Mouse (Mus musculus) midbrain, postnatal 0 days (tissue): ENCODE data around the gene Pde1c. TPM values are rescaled to one million over a fixed set of nuclear protein-coding genes. Genes with fewer than 3 reads are reported as not detected.

Experiments used
- ATAC-seq: fragments of 200-750 bp; cut with Nextera tagmentation; 2 replicates; pipeline ENCODE4 v1.8.0; 2017; ENCODE audit warnings: moderate number of reproducible peaks, mild to moderate bottlenecking, moderate TSS enrichment, moderate library complexity; ENCODE audit not compliant: low FRiP score
- DNase-seq: peaks from one replicate; pipeline ENCODE4 v3.0.0-alpha.2; 2015; ENCODE audit warnings: low spot score
- H3K27ac ChIP-seq: fragments of 300-500 bp; sonication (generic); 2 replicates; pipeline ENCODE4 v1.5.1; 2014; ENCODE audit warnings: low read depth, mild to moderate bottlenecking, low read length, mixed read lengths
- H3K27me3 ChIP-seq: fragments of 300-500 bp; sonication (generic); 2 replicates; pipeline ENCODE4 v1.6.1; 2014; ENCODE audit warnings: low read length, control low read depth, mixed read lengths; ENCODE audit not compliant: insufficient read depth
- H3K36me3 ChIP-seq: fragments of 300-500 bp; sonication (generic); 2 replicates; pipeline ENCODE4 v1.6.1; 2014; ENCODE audit warnings: low read length, control low read depth, mixed read lengths; ENCODE audit not compliant: insufficient read depth
- H3K4me1 ChIP-seq: fragments of 300-500 bp; sonication (generic); 2 replicates; pipeline ENCODE4 v1.6.1; 2014; ENCODE audit warnings: mild to moderate bottlenecking, control low read depth, antibody characterized with exemption, low read length, mixed read lengths; ENCODE audit not compliant: insufficient read depth
- H3K4me2 ChIP-seq: fragments of 300-500 bp; sonication (generic); 2 replicates; pipeline ENCODE4 v1.6.1; 2014; ENCODE audit warnings: low read depth, mild to moderate bottlenecking, low read length, mixed read lengths; ENCODE audit not compliant: poor library complexity, severe bottlenecking
- H3K4me3 ChIP-seq: fragments of 300-500 bp; sonication (generic); 2 replicates; pipeline ENCODE4 v1.5.1; 2014; ENCODE audit warnings: low read depth, mild to moderate bottlenecking, low read length, moderate library complexity
- H3K9ac ChIP-seq: fragments of 300-500 bp; sonication (generic); replicated peaks from 2 replicates; pipeline ENCODE4 v1.6.1; 2014; ENCODE audit warnings: mild to moderate bottlenecking, low read length, moderate library complexity, mixed read lengths; ENCODE audit not compliant: poor library complexity, severe bottlenecking
- H3K9me3 ChIP-seq: fragments of 300-500 bp; sonication (generic); 2 replicates; pipeline ENCODE4 v1.6.1; 2016; ENCODE audit warnings: low read length, control low read depth
- CTCF ChIP-seq: IDR thresholded peaks from 2 replicates; pipeline ENCODE4 v1.5.1; 2016; ENCODE audit warnings: antibody characterized with exemption, mild to moderate bottlenecking
- WGBS: fragments of 180-500 bp; shearing (Covaris S2); extraction: QIAGEN DNeasy Blood & Tissue Kit; methylation state at CpG from one replicate; pipeline ENCODE4 v1.1.7; 2014; 5-methylcytosine and 5-hydroxymethylcytosine counted together
- microRNA-seq: library from miRNA; unstranded; fragments of <30 nt; microRNA quantifications from one replicate; pipeline ENCODE4, GENCODE M21; 2016; ENCODE audit warnings: borderline number of aligned reads
- polyA plus RNA-seq: library from polyadenylated mRNA; unstranded; fragments of >200 nt; fragmentation: Nextera tagmentation; extraction: Ambion mirVana; gene quantifications from 2 replicates; pipeline ENCODE4 v1.2.1, GENCODE M21; 2015
- total RNA-seq: library from RNA; depleted of rRNA; stranded (reverse); fragments of >200 nt; gene quantifications from 2 replicates; pipeline ENCODE4 v1.2.3, GENCODE M21; 2014; rRNA removed

Gene Pde1c
- total and polyA plus RNA-seq, 2 experiments from 2014 or later, result 4.7 to 17.1 TPM

DNA sequence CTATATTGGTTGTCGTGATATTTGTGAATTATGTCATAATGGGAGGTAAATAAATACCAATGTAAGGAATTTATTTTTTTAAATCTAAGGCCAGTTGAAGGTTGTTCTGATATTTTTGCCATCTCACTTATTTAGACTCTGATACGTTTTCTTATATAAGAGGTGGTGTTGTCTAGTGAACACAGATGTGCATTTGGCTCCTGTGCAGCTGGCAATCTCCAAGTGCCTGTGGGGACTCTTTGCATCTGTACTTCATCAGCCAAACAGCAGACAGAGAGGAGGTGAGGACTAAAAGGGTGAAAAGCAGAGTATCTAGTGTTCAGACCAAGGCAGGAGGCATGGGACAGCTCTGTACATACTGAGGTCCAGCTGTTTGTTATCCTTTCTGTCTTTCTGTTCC is 536.7 kb downstream of the Pde1c start:
- H3K27me3 ChIP-seq, result no peaks in the 10 kb centered on the region
- no peaks in the 10 kb centered on the region for H3K36me3 ChIP-seq
- no peak overlapping the region for H3K4me2 ChIP-seq
- no peak overlapping the region for H3K4me3 ChIP-seq
- ATAC-seq, result no peak
- no peak overlapping the region for H3K9ac ChIP-seq
- no peaks in the 10 kb centered on the region for H3K4me1 ChIP-seq
- WGBS, result 80% methylated on average over 2 of the region's 2 CpGs
- no peak for DNase-seq
- H3K27ac ChIP-seq, result no peak overlapping the region
- TF ChIP-seq CTCF, result no peak
- H3K9me3 ChIP-seq, result no peaks in the 10 kb centered on the region

- Histone ChIP-seq H3K9ac (no peak overlapping the region), H3K9me3 (no peaks in the 10 kb centered on the region), H3K27ac (no peak overlapping the region), H3K36me3 (no peaks in the 10 kb centered on the region), H3K4me2 (no peak overlapping the region), H3K4me1 (no peaks in the 10 kb centered on the region), H3K4me3 (no peak overlapping the region), H3K27me3 (no peaks in the 10 kb centered on the region)
- DNase-seq (no peak), ATAC-seq (no peak)
- 35% methylated on average over 5 of the region's 5 CpGs for WGBS
- TF ChIP-seq CTCF, result no peak
These were observed 538.9 kb downstream of the Pde1c start for GRCm38 (mm10) chr6:56029986-56030385.

- ATAC-seq (no peak), DNase-seq (peak; percentile 35)
- 81% methylated on average over 5 of the region's 5 CpGs for whole genome bisulfite sequencing
- H3K4me2 ChIP-seq, result no peak overlapping the region
- H3K4me3 ChIP-seq, result no peak overlapping the region
- no peaks in the 10 kb centered on the region for H3K4me1 ChIP-seq
- no peak overlapping the region for H3K9ac ChIP-seq
- no peaks in the 10 kb centered on the region for H3K9me3 ChIP-seq
- no peaks in the 10 kb centered on the region for H3K27me3 ChIP-seq
- no peaks in the 10 kb centered on the region for H3K36me3 ChIP-seq
- no peak for TF ChIP-seq CTCF
- H3K27ac ChIP-seq, result no peak overlapping the region
These were observed 540.9 kb downstream of the Pde1c start for GRCm38 (mm10) chr6:56027966-56028365.

DNA sequence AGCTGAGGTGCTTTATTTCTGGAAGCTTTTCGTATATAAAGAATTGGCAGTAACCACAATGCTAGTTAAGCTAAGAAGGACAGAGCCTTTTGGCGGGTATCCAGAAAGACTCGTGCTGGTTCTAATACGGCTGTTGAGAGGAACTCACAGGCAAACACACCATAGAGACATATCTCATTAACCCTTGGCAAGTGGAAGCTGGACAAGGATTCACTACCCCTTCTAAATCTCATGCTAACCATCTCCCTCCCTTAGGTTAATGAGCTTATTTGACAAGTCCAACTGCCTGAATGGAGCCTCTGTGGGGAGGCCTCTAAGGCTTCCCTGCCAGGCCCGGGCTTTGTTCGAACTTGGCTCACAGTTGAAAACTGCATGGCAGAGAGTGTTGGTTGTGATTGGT is 541.6 kb downstream of the Pde1c start:
- TF ChIP-seq CTCF, result no peak
- Histone ChIP-seq H3K36me3 (no peaks in the 10 kb centered on the region), H3K4me1 (no peaks in the 10 kb centered on the region), H3K27ac (no peak overlapping the region), H3K27me3 (no peaks in the 10 kb centered on the region), H3K4me2 (no peak overlapping the region), H3K4me3 (no peak overlapping the region), H3K9ac (no peak overlapping the region), H3K9me3 (no peaks in the 10 kb centered on the region)
- ATAC-seq (peak; percentile 53; the same call in 1 of the 2 replicates), DNase-seq (peak; percentile 74)
- WGBS, result 56% methylated on average over 6 of the region's 6 CpGs

DNA sequence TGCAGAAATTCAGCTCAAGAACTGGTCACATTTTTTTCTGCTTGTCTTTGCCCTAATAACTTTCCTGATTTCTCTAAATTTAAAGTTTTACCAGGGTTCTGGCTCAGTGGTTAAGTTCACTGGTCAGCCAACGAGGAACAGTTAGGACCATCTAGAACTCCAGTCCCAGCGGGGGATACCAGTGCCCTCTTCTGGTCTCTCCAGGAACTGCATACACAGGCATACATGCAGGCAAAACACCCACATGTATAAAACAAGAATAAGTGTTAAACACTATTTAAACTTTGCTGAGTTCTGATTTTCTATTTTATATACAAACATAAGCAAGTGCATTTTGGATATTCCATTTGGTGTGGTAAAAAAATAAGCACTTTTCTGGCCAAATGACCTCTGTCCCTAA is 543.4 kb downstream of the Pde1c start:
- H3K4me2 ChIP-seq, result no peak overlapping the region
- 70% methylated on average over 2 of the region's 2 CpGs for WGBS
- ATAC-seq, result no peak
- H3K9ac ChIP-seq, result no peak overlapping the region
- DNase-seq, result no peak
- H3K9me3 ChIP-seq, result no peaks in the 10 kb centered on the region
- TF ChIP-seq CTCF, result peak; percentile 52
- no peaks in the 10 kb centered on the region for H3K27me3 ChIP-seq
- no peak overlapping the region for H3K4me3 ChIP-seq
- H3K27ac ChIP-seq, result no peak overlapping the region
- H3K36me3 ChIP-seq, result no peaks in the 10 kb centered on the region
- H3K4me1 ChIP-seq, result no peaks in the 10 kb centered on the region

Small RNA genes lying within 50 kb of the gene (microRNA-seq; reads per million reads assigned to microRNA genes)
- not detected for gene Gm44413

Other genes with a start within 250 kb of the Pde1c start
- 36.8 and 44.7 TPM in 2 replicates for gene Lsm5, start 135.6 kb upstream of the Pde1c start, total RNA-seq
- 84.3 and 90.5 TPM in 2 replicates for gene Lsm5, start 135.6 kb upstream of the Pde1c start, polyA plus RNA-seq
- gene Avl9, start 145.8 kb upstream of the Pde1c start, total RNA-seq, result 46.9 and 59.3 TPM in 2 replicates
- gene Avl9, start 145.8 kb upstream of the Pde1c start, polyA plus RNA-seq, result 15.6 and 19.7 TPM in 2 replicates
- gene Kbtbd2, start 228.7 kb upstream of the Pde1c start, total RNA-seq, result 36.9 and 50.1 TPM in 2 replicates
- gene Kbtbd2, start 228.7 kb upstream of the Pde1c start, polyA plus RNA-seq, result 15.9 and 18.4 TPM in 2 replicates